Mouse (Mus musculus) cerebellum, adult 9-11 months (tissue): Measurements from ENCODE around the gene Cfap73.

ENCODE experiments used
- DNase-seq: peaks from one replicate; pipeline ENCODE4 v3.0.0; 2022

The Cfap73 gene

GRCm38 (mm10) chr5:120611416-120611815, 22.6 kb downstream of the Cfap73 start:
- DNase-seq, result peak; percentile 81

- DNase-seq, result peak; percentile 77
Measured at GRCm38 (mm10) chr5:120610906-120611305, 23.1 kb downstream of the Cfap73 start.

GRCm38 (mm10) chr5:120609246-120609775, 24.7 kb downstream of the Cfap73 start:
- DNase-seq, result peak; percentile 72

- no peak for DNase-seq
Measured at GRCm38 (mm10) chr5:120607335-120607734, 26.7 kb downstream of the Cfap73 start.

GRCm38 (mm10) chr5:120606590-120607200, 27.3 kb downstream of the Cfap73 start:
- DNase-seq, result peak; percentile 60

- peak; percentile 92 for DNase-seq
Measured at GRCm38 (mm10) chr5:120605688-120606087, 28.3 kb downstream of the Cfap73 start.

- peak; percentile 68 for DNase-seq
Measured at GRCm38 (mm10) chr5:120605241-120605661, 28.8 kb downstream of the Cfap73 start.

GRCm38 (mm10) chr5:120604839-120605238, 29.2 kb downstream of the Cfap73 start:
- DNase-seq, result peak; percentile 88

- no peak for DNase-seq
Measured at GRCm38 (mm10) chr5:120603515-120603914, 30.5 kb downstream of the Cfap73 start.

GRCm38 (mm10) chr5:120602210-120602609, 31.8 kb downstream of the Cfap73 start:
- peak; percentile 80 for DNase-seq

- DNase-seq, result no peak
Measured at GRCm38 (mm10) chr5:120600946-120601668, 32.9 kb downstream of the Cfap73 start.

- no peak for DNase-seq
Measured at GRCm38 (mm10) chr5:120599625-120600024, 34.4 kb downstream of the Cfap73 start.

- DNase-seq, result no peak
Measured at GRCm38 (mm10) chr5:120594485-120594884, 39.5 kb downstream of the Cfap73 start.

GRCm38 (mm10) chr5:120592141-120592540, 41.9 kb downstream of the Cfap73 start:
- no peak for DNase-seq

- no peak for DNase-seq
Measured at GRCm38 (mm10) chr5:120590356-120591010, 43.6 kb downstream of the Cfap73 start.

GRCm38 (mm10) chr5:120588569-120589094, 45.4 kb downstream of the Cfap73 start, which contains the start of the genes Tpcn1 and Iqcd:
TSS of gene Tpcn1 (minus strand) at chr5:120588673.
TSS of gene Iqcd (plus strand) at chr5:120589016.
- DNase-seq, result peak; percentile 98

GRCm38 (mm10) chr5:120587940-120588568, 46.0 kb downstream of the Cfap73 start:
- no peak for DNase-seq

GRCm38 (mm10) chr5:120587616-120587926, 46.5 kb downstream of the Cfap73 start:
- DNase-seq, result no peak

- no peak for DNase-seq
Measured at GRCm38 (mm10) chr5:120586741-120587615, 47.1 kb downstream of the Cfap73 start.

- no peak for DNase-seq
Measured at GRCm38 (mm10) chr5:120584968-120585367, 49.1 kb downstream of the Cfap73 start.

- no peak for DNase-seq
Measured at GRCm38 (mm10) chr5:120583511-120583910, 50.5 kb downstream of the Cfap73 start.

- no peak for DNase-seq
Measured at GRCm38 (mm10) chr5:120582002-120582401, 52.0 kb downstream of the Cfap73 start.
